Mouse (Mus musculus): ENCODE data around the gene Spink4. TPM values are rescaled to one million over a fixed set of nuclear protein-coding genes. Genes with fewer than 3 reads are reported as not detected.

Spink4 gene
- polyA plus RNA-seq, 1 experiment from 2014 or later: not detected

GRCm38 (mm10) chr4:40885883-40886282, 34.0 kb upstream of the Spink4 start:
- WGBS: 77% methylated on average over 4 of the region's 4 CpGs
- no peak overlapping the region for H3K4me3 ChIP-seq
- H3K4me1 ChIP-seq: no peaks in the 10 kb centered on the region
- no peaks in the 10 kb centered on the region for H3K9me3 ChIP-seq
- H3K9ac ChIP-seq (replicated peaks): no peak overlapping the region
- ATAC-seq (replicated peaks): no peak
- no peaks in the 10 kb centered on the region for H3K36me3 ChIP-seq
- no peaks in the 10 kb centered on the region for H3K27me3 ChIP-seq
- no peak overlapping the region for H3K4me2 ChIP-seq (replicated peaks)
- H3K27ac ChIP-seq (replicated peaks): no peak overlapping the region

- Histone ChIP-seq H3K27me3 (no peaks in the 10 kb centered on the region), H3K36me3 (no peaks in the 10 kb centered on the region), H3K4me1 (no peaks in the 10 kb centered on the region), H3K9ac (replicated peaks) (no peak overlapping the region), H3K4me2 (replicated peaks) (no peak overlapping the region), H3K27ac (replicated peaks) (no peak overlapping the region), H3K4me3 (no peak overlapping the region), H3K9me3 (no peaks in the 10 kb centered on the region)
- no peak for ATAC-seq (replicated peaks)
- 85% methylated on average over 11 of the region's 11 CpGs for WGBS
Observed at GRCm38 (mm10) chr4:40888839-40889238, 31.0 kb upstream of the Spink4 start.

GRCm38 (mm10) chr4:40889252-40889651, 30.6 kb upstream of the Spink4 start:
- WGBS: 75% methylated on average over 3 of the region's 3 CpGs

GRCm38 (mm10) chr4:40889983-40890382, 29.9 kb upstream of the Spink4 start:
- no peak overlapping the region for H3K9ac ChIP-seq (replicated peaks)

More at GRCm38 (mm10) chr4:40889252-40889651, 30.6 kb upstream of the Spink4 start:
- no peak overlapping the region for H3K4me3 ChIP-seq
- H3K27me3 ChIP-seq: no peaks in the 10 kb centered on the region
- H3K9ac ChIP-seq (replicated peaks): no peak overlapping the region
- ATAC-seq (replicated peaks): no peak
- H3K4me1 ChIP-seq: no peaks in the 10 kb centered on the region
- H3K4me2 ChIP-seq (replicated peaks): no peak overlapping the region
- no peak overlapping the region for H3K27ac ChIP-seq (replicated peaks)
- no peaks in the 10 kb centered on the region for H3K36me3 ChIP-seq
- no peaks in the 10 kb centered on the region for H3K9me3 ChIP-seq

GRCm38 (mm10) chr4:40891206-40891605, 28.6 kb upstream of the Spink4 start:
- no peak overlapping the region for H3K9ac ChIP-seq (replicated peaks)
- no peak for ATAC-seq (replicated peaks)

More at GRCm38 (mm10) chr4:40889983-40890382, 29.9 kb upstream of the Spink4 start:
- H3K27me3 ChIP-seq: no peaks in the 10 kb centered on the region
- WGBS: 91% methylated on average over 4 of the region's 4 CpGs
- no peak for ATAC-seq (replicated peaks)
- H3K4me2 ChIP-seq (replicated peaks): no peak overlapping the region
- no peaks in the 10 kb centered on the region for H3K9me3 ChIP-seq
- no peak overlapping the region for H3K27ac ChIP-seq (replicated peaks)
- H3K4me3 ChIP-seq: no peak overlapping the region
- no peaks in the 10 kb centered on the region for H3K36me3 ChIP-seq
- H3K4me1 ChIP-seq: no peaks in the 10 kb centered on the region

GRCm38 (mm10) chr4:40895118-40895517, 24.7 kb upstream of the Spink4 start:
- ATAC-seq (replicated peaks): no peak
- no peak overlapping the region for H3K4me3 ChIP-seq
- H3K9ac ChIP-seq (replicated peaks): no peak overlapping the region
- no peaks in the 10 kb centered on the region for H3K27me3 ChIP-seq
- 97% methylated on average over 3 of the region's 3 CpGs for WGBS
- no peaks in the 10 kb centered on the region for H3K9me3 ChIP-seq
- H3K27ac ChIP-seq (replicated peaks): no peak overlapping the region
- no peak overlapping the region for H3K4me2 ChIP-seq (replicated peaks)
- no peaks in the 10 kb centered on the region for H3K4me1 ChIP-seq
- no peaks in the 10 kb centered on the region for H3K36me3 ChIP-seq

More at GRCm38 (mm10) chr4:40891206-40891605, 28.6 kb upstream of the Spink4 start:
- Histone ChIP-seq H3K27ac (replicated peaks) (no peak overlapping the region), H3K27me3 (no peaks in the 10 kb centered on the region), H3K9me3 (no peaks in the 10 kb centered on the region), H3K4me1 (no peaks in the 10 kb centered on the region), H3K4me2 (replicated peaks) (no peak overlapping the region), H3K4me3 (no peak overlapping the region), H3K36me3 (no peaks in the 10 kb centered on the region)
- WGBS: 75% methylated on average over 5 of the region's 5 CpGs

GRCm38 (mm10) chr4:40895646-40896045, 24.2 kb upstream of the Spink4 start:
- Histone ChIP-seq H3K4me2 (replicated peaks) (no peak overlapping the region), H3K36me3 (no peaks in the 10 kb centered on the region), H3K27ac (replicated peaks) (no peak overlapping the region), H3K9me3 (no peaks in the 10 kb centered on the region), H3K4me1 (no peaks in the 10 kb centered on the region), H3K27me3 (no peaks in the 10 kb centered on the region), H3K9ac (replicated peaks) (no peak overlapping the region), H3K4me3 (no peak overlapping the region)
- no peak for ATAC-seq (replicated peaks)
- WGBS: 92% methylated on average over 2 of the region's 2 CpGs

- no peak overlapping the region for H3K9ac ChIP-seq (replicated peaks)
- H3K4me1 ChIP-seq: no peaks in the 10 kb centered on the region
- H3K4me3 ChIP-seq: no peak overlapping the region
- 80% methylated on average over 6 of the region's 6 CpGs for WGBS
- no peak overlapping the region for H3K4me2 ChIP-seq (replicated peaks)
- no peak for ATAC-seq (replicated peaks)
- no peaks in the 10 kb centered on the region for H3K27me3 ChIP-seq
- H3K9me3 ChIP-seq: no peaks in the 10 kb centered on the region
- no peaks in the 10 kb centered on the region for H3K36me3 ChIP-seq
- H3K27ac ChIP-seq (replicated peaks): no peak overlapping the region
Observed at GRCm38 (mm10) chr4:40898476-40899044, 21.3 kb upstream of the Spink4 start.

- Histone ChIP-seq H3K4me3 (no peak overlapping the region), H3K9ac (replicated peaks) (no peak overlapping the region), H3K9me3 (no peaks in the 10 kb centered on the region), H3K36me3 (no peaks in the 10 kb centered on the region), H3K27ac (replicated peaks) (no peak overlapping the region), H3K4me1 (no peaks in the 10 kb centered on the region), H3K4me2 (replicated peaks) (no peak overlapping the region), H3K27me3 (no peaks in the 10 kb centered on the region)
- WGBS: 66% methylated on average over 2 of the region's 2 CpGs
- no peak for ATAC-seq (replicated peaks)
Observed at GRCm38 (mm10) chr4:40899264-40899663, 20.6 kb upstream of the Spink4 start.

- Histone ChIP-seq H3K4me2 (replicated peaks) (no peak overlapping the region), H3K36me3 (no peaks in the 10 kb centered on the region), H3K27me3 (no peaks in the 10 kb centered on the region), H3K4me1 (no peaks in the 10 kb centered on the region), H3K27ac (replicated peaks) (no peak overlapping the region), H3K9me3 (no peaks in the 10 kb centered on the region), H3K4me3 (no peak overlapping the region), H3K9ac (replicated peaks) (no peak overlapping the region)
- ATAC-seq (replicated peaks): no peak
- over 99% methylated on average over 3 of the region's 3 CpGs for WGBS
Observed at GRCm38 (mm10) chr4:40900071-40900470, 19.8 kb upstream of the Spink4 start.

GRCm38 (mm10) chr4:40900612-40901011, 19.2 kb upstream of the Spink4 start:
- Histone ChIP-seq H3K9ac (replicated peaks) (no peak overlapping the region), H3K36me3 (no peaks in the 10 kb centered on the region), H3K4me3 (no peak overlapping the region), H3K9me3 (no peaks in the 10 kb centered on the region), H3K27ac (replicated peaks) (no peak overlapping the region), H3K27me3 (no peaks in the 10 kb centered on the region), H3K4me2 (replicated peaks) (no peak overlapping the region), H3K4me1 (no peaks in the 10 kb centered on the region)
- 88% methylated on average over 4 of the region's 4 CpGs for WGBS
- ATAC-seq (replicated peaks): no peak

GRCm38 (mm10) chr4:40906298-40906697, 13.6 kb upstream of the Spink4 start:
- no peaks in the 10 kb centered on the region for H3K9me3 ChIP-seq
- no peak overlapping the region for H3K27ac ChIP-seq (replicated peaks)
- no peak overlapping the region for H3K9ac ChIP-seq (replicated peaks)
- H3K27me3 ChIP-seq: no peaks in the 10 kb centered on the region
- H3K4me1 ChIP-seq: peaks cover 6% of the 10 kb centered on the region
- no peak overlapping the region for H3K4me3 ChIP-seq
- 67% methylated on average over 1 of the region's 1 CpGs for WGBS
- no peak for ATAC-seq (replicated peaks)
- no peaks in the 10 kb centered on the region for H3K36me3 ChIP-seq
- no peak overlapping the region for H3K4me2 ChIP-seq (replicated peaks)

- 50% methylated on average over 20 of the region's 20 CpGs for WGBS
- H3K4me2 ChIP-seq (replicated peaks): no peak overlapping the region
- H3K4me3 ChIP-seq: no peak overlapping the region
- H3K9me3 ChIP-seq: no peaks in the 10 kb centered on the region
- H3K27ac ChIP-seq (replicated peaks): no peak overlapping the region
- H3K27me3 ChIP-seq: no peaks in the 10 kb centered on the region
- H3K4me1 ChIP-seq: peaks cover 6% of the 10 kb centered on the region
- no peak overlapping the region for H3K9ac ChIP-seq (replicated peaks)
- no peak for ATAC-seq (replicated peaks)
- H3K36me3 ChIP-seq: no peaks in the 10 kb centered on the region
Observed at GRCm38 (mm10) chr4:40908261-40908969, 11.4 kb upstream of the Spink4 start.

Data from forebrain, embryonic 15.5 days (tissue).